ENCODE assay signal across 8 mouse cellular contexts in genomic region chr1:38987080-38987864, GRCm38 (mm10). TPM values are rescaled to one million over a fixed set of nuclear protein-coding genes. Genes with fewer than 3 reads are reported as not detected.
A peak's percentile ranks its signal among the peaks of the same experiment; 100 is the strongest.
DNase-seq lines count a peak whose midpoint lies in the region; ATAC-seq lines count a peak whose summit lies in the region.

No protein-coding gene starts in this region.

- H3K4me1 ChIP-seq in hindbrain, embryonic 12.5 days = peaks cover 17% of the 10 kb centered on the region

- H3K9me3 ChIP-seq in hindbrain, embryonic 12.5 days (replicated peaks) = no peaks in the 10 kb centered on the region

- no peaks in the 10 kb centered on the region for H3K27me3 ChIP-seq in hindbrain, embryonic 12.5 days

- WGBS in hindbrain, embryonic 12.5 days = 5% methylated on average over 37 of the region's 38 CpGs

- peak overlapping the region; percentile 70 for H3K4me3 ChIP-seq in hindbrain, embryonic 12.5 days

- ATAC-seq in hindbrain, embryonic 12.5 days (ENCODE audit: low FRiP score) = peak; percentile 99

- peak overlapping the region; percentile 85 for H3K9ac ChIP-seq in hindbrain, embryonic 12.5 days

- H3K27ac ChIP-seq in hindbrain, embryonic 12.5 days = peak overlapping the region; percentile 85

- peak overlapping the region; percentile 85 for H3K4me2 ChIP-seq in hindbrain, embryonic 12.5 days (replicated peaks)

- peak; percentile 99 for DNase-seq in NIH3T3 (ENCODE audit: low read depth)
- DNase-seq in cerebellum, postnatal 10 days = peak; percentile 98 to 99
- peak; percentile 93 to 96 for DNase-seq in frontal cortex, postnatal 10 days (ENCODE audit: low spot score in 2 of 2)
- DNase-seq in layer of hippocampus, postnatal 14 days (ENCODE audit: low spot score in 2 of 2) = peak; percentile 93 to 94
- peak; percentile 95 for DNase-seq in lung, postnatal 14 days
- peak; percentile 91 for DNase-seq in retina, adult 2 months (ENCODE audit: low read depth, low spot score)
- DNase-seq in thymus, postnatal 36 days = peak; percentile 96 to 99

- peaks cover 9% of the 10 kb centered on the region; the same call in 1 of the 2 replicates for H3K36me3 ChIP-seq in hindbrain, embryonic 12.5 days

RNA-seq across cellular contexts. Expression of gene Pdcl3, which starts 1.9 kb away (rescaled TPM):
- 168 and 179 TPM in 2 replicates for polyA plus RNA-seq in hindbrain, embryonic 12.5 days (2016; fragmentation: Nextera tagmentation; extraction: Ambion mirVana)
- total RNA-seq in layer of hippocampus, postnatal 14 days (2021) = 10 to 100 TPM; 36.4 to 41.6 TPM

RNA-seq across cellular contexts. Expression of gene Nms, which starts 48.3 kb away (rescaled TPM):
- polyA plus RNA-seq in hindbrain, embryonic 12.5 days (2016; fragmentation: Nextera tagmentation; extraction: Ambion mirVana) = 0.56 and 1.3 TPM in 2 replicates
- total RNA-seq in layer of hippocampus, postnatal 14 days (2021) = not detected

Comparison
In these comparisons a context has a peak if more than half of its experiments do, and no peak if none do; other contexts are left out.
1. Peak in every context shown above with its lines: DNase-seq, ATAC-seq, H3K4me3 ChIP-seq and H3K27ac ChIP-seq.